Mouse (Mus musculus): ENCODE data around the gene Zfp276.

The Zfp276 gene

DNA sequence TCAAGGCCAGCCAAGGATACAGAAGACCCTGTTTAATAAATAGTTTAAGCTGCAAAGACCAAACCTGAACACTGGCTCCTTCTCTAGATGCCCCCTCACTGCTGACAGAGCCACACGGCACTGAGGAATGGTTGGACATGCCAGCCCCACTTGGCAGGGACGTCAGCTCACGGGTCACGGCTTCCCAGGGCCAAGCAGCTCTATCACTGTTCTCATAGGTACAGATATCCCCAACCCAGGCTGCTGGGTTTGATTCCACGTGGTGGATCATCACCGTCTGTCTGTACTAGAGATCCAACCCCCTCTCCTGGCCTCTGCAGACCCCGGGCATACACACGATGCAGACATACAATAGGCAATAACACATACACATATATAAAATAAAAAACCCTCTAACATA lies 36.7 kb downstream of the Zfp276 start:
- no peak for DNase-seq (ENCODE audit: low spot score in 2 of 2)

DNA sequence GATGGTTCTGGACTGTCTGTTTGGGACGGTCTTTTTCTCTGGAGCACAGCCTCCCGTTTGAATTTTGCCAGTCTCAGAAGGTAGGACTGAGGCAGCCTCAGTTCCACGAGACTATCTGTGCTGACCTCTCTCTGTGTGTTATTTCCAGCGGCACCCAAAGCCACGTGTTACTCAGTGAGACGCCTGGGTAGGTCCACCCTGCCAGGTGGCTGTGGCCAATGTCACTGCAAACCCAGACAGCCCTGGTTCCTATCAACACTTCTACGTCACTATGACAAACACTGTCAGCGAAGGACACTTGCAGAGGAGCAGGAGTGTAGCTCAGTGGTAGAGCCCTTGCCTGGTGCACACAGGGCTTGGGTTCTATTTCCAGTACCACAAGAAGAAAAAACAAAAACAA lies 37.7 kb downstream of the Zfp276 start:
- no peak for DNase-seq (ENCODE audit: low spot score in 2 of 2)

GRCm38 (mm10) chr8:123292281-123292680 lies 38.3 kb downstream of the Zfp276 start:
- DNase-seq (ENCODE audit: low spot score in 2 of 2), result no peak

GRCm38 (mm10) chr8:123292785-123293184 lies 38.8 kb downstream of the Zfp276 start:
- DNase-seq (ENCODE audit: low spot score in 2 of 2), result no peak

DNA sequence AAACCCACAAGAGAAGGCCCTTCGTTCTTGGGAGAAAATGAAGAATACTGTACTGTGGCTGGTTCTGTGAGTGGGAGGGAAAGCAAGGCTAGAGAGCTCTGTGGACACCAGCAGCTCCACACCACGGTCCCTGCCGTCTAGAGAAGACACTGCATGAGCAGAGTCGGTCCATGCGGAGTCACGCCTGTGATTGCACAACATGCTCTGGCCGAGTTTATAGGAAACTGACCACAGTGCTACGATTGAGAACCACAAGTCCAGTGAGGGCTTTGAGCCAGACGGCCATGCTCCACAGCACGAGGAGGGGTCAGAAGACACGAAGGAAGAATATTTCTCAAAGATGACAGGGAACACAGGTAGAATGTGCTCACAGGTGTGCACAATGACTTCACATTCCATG lies 44.3 kb downstream of the Zfp276 start:
- DNase-seq (ENCODE audit: low spot score in 2 of 2), result no peak

DNA sequence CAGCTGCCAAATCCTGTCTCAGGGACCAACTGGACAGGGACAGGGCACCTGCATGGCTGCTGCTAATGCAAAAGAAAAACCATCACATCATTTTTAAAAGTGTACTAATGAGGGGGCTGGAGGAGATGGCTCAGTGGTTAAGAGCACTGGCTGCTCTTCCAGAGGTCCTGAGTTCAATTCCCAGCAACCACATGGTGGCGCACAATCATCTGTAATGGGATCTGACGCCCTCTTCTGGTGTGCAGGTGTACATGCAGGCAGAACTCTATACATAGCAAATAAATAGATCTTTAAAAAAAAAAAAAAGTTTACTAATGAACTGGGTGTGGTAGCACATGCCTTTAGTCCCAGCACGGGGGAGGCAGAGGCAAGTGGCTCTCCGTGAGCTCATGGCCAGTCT lies 54.7 kb downstream of the Zfp276 start:
- DNase-seq (ENCODE audit: low spot score in 2 of 2), result no peak

- DNase-seq (ENCODE audit: low spot score in 2 of 2), result no peak
Observed at GRCm38 (mm10) chr8:123317781-123318466, 63.9 kb downstream of the Zfp276 start.

DNA sequence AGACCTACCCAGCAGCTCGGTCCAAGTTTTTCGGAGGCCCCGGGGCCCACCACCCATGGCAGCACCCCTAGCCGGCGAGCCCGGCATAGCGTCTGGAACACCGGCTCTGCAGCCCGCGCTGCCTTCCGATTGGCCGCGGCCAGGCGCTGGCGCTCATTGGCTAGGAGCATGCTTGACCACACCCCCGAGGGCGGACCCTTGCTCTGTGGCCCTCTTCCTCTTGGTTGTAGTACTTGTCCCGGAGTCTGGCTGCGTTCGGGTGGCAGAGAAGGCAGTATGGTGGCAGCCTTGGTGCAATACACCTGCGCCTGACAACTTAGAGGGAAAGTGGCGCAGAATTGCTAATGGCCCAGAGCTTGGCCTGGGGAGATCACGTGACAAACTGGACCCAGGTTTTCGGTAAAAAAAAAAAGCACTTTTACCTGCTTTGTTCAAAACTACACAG lies 64.5 kb downstream of the Zfp276 start, which contains the start of gene Fanca:
TSS of gene Fanca (minus strand) at position 110 of the 445 bp plus-strand sequence.
- DNase-seq (ENCODE audit: low spot score in 2 of 2), result peak; percentile 89 to 90

All from right cerebral cortex, adult 2 months (tissue).